Mouse (Mus musculus) inflammation-experienced regulatory T-cells (primary cell): ENCODE measurements around the gene Cox6b1. TPM values are rescaled to one million over a fixed set of nuclear protein-coding genes. Genes with fewer than 3 reads are reported as not detected.

ENCODE experiments used
- polyA plus RNA-seq, 2 experiments: library from polyadenylated mRNA; unstranded; fragments of 100-300 nt; shearing (Covaris generic); gene quantifications; one replicate each; pipeline ENCODE4 v1.2.1; 2017

Cox6b1 gene
- polyA plus RNA-seq = 100 to 1,000 TPM; 588 to 621 TPM

DNA sequence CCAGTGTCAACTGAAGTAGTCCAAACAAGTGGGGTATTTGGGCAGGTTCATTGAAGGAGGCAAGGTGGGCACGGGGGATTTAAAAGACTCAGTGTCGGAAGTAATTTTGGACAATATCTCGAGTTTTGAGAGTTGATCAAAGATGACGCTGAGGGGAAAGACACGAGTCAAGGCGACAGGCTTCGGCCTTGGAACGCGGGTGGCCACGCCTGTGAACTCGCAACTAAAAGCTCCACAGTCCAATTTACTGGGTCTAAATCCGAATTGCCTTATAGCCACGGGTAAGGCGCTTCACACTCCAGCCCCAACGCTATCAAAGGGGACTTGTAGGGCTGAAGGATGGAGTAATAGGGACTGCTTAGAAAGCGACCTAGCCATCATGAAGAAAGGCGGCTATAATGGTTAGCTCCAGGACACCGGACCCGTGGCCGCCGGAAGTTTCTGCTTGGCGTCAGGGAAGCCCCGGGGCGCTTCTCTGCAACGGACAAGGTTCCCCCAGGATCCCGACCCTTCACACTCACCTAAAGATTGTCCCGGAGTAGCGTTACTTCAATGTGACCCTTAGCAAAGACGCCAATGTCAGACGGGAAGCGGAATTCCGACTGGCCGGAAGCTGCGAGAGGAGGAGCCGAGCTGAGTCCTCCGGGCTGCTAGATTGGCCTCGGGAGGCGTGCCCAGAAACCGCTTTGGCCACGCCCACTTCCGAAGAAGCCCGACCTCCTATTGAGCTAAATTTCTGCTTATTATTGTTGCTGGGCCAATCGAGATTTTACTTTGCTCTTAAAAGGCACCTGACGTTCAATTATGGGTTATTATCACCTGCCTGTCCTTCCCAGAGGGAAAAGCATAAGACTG is at the start of gene Cox6b1:
Cox6b1 (minus strand) TSS at position 622 of the 855 bp plus-strand sequence.

DNA sequence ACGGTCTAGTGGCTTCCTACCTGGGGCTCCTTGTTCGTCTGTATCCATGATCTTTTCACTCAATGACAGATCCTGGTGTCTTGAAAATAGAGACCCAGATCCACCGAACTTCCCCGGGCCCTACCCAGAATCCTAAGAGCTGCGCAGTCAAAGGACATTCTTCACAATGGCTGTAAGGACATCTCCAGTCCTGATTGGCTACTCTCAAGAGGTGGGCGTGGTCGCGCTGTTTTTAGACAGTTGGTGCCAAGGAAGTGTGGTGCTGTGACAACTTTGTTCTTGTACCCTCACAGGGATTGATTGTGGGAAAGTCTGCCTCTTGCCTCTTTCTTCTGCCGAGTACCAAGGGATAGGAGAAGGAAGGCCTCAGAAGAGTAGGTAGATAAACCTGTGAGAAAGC is 45.5 kb upstream of the Cox6b1 start, which contains the start of gene Pmis2:
Pmis2 (minus strand) TSS at position 126 of the 400 bp plus-strand sequence.

DNA sequence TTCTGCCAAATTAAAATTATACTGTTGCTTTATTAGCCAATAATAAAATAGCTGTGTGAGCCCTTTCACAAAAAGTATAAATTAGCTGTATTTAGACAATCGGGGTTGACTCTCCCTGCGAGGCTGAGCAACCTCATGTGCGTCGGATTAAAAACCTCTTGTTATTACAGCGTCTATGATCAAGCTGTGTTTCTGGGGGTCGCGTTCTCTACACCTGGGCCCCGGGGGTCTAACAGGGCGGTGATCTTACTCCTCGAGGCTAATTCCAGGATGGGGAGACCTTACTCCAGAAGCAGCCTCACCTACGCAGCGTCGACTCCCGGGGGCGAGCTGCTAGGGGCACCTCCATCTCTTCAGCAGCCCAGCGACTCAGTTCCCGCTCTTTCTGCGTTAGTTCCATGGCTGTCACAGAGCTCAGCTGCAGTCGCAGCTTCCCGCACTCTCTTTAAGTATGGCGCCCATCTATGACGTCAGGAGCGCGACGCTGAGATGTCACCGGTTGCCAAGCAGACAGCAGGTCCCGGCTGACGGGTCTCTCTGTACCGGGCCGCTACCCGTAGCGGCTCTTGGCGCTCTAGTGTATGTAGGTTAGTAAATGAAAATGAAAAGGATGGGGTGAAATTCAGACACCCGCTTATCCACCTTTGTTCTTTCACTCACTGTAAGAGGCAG is 38.7 kb upstream of the Cox6b1 start, which contains the start of gene Haus5:
Haus5 (minus strand) TSS at position 466 of the 672 bp plus-strand sequence.

DNA sequence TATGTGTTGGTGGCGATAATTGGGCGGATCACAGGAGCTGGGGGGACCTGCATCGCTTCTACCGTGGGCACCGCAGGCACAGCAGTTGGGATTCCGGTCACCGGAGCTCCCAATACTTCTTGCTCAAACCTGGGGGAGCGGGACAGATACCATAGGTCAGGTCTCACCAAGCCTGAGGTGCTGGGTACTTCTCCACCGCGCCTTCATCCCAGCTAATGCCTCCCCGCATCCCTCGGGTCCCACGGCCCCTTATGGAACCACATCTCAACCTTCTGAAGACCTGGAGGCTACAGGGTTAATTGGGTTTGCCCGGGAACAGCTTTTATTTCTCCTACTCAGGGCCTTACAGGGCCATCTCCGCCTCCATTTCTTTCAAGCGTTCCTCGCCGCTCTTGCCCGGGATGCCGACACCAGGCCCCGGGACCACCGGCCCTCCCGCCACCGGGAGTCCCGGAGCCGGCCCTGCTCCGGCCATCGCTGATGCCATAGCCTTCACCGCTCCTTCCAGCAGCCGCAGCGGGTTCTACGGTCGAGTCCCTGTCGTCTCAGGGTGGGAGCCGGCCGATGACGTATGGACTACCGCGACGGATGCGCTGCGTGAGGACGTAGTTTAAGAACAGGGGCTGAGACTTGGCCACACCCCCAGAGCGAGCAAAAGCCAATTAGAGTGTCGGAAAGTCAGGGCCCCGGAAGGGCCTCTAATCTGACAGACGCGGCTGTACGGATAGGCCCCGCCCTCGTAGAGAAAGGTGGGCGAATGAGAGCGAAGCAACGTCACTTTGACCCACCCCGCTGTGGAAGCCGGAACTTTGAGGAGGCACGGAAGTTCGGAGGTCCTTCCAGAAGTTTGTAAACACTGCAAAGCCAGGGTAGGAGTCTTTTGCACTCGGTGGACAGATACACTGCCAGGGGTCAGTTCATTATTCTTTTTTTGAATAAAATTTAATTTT is 23.9 kb upstream of the Cox6b1 start, which contains the start of gene Rbm42:
Rbm42 (minus strand) TSS at position 727 of the 950 bp plus-strand sequence.

DNA sequence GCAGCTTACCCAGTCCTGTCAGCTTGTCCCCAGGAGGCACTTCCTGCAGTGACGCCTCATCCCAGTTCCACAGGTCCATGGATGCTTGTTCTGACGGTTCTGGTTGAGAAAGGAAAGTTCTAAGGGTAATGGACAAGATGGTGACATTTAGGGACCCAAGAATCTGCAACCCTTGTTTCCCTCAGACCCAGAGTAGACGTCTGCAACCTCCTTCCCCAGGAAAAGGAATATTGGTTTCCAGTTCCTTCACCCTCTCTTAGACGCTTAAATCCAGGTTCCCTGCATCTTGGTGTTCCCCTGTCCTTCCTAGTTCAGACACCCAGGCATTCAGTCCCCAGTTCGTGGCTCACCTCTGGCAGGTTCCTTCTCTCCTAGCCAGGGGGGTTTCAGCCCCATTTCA is 9.8 kb upstream of the Cox6b1 start, which contains the start of gene Etv2:
Etv2 (minus strand) TSS at position 101 of the 400 bp plus-strand sequence.

DNA sequence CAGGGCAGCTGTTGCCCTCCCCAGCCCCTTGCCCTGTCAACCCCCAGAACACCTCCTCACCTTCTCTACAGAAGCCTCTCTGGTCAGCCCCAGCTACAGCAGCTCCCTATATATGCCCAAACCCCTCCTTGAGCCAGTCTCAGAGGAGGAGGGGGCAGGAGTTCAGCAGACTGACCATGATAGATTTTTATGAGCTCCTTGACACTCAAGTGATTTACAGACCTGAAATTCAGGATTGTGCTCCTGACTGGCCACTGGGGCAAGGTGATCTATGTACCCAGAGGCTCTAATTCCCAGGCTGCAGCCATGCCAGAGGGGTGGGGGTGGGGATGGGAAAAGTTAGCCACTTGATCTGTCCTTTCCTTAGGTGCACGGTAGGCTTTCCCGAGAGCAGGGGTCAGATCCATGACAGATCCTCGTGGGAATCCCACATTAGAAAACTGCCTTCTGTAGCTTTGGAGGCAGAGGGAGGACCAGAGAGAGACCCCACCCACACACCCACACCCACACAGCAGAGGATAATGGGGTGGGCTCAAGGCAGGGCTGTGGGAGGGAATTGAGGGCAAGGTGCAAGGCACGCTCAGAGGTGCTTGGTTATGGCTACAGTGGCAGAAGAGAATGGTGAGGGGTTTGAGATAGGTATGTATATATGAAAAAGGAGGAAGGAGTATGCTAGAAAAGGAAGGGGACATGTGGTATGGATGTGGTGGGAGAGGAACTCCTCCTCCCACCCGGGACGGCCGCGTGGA is 13.1 kb downstream of the Cox6b1 start, which contains the start of gene Upk1a:
Upk1a (minus strand) TSS at position 194 of the 749 bp plus-strand sequence.

DNA sequence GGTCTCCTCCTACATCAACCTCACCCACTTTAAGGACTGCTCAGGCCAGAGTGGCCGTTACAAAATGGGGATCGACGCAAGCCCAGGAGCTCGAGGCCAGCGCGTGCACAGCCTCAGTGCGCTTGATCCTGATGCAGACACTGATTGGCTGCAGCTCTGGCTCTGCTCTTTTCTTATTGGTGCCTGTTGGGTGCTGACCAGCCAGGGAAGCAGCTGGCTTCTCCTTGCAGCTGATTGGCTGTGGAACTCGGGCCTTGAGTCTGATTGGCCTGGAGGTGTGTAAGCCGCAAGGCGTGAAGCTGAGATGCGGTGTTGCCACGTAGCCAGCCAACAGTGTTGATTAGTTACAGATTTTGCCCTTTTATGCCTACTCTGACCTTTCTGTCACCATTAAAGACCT is 27.2 kb downstream of the Cox6b1 start, which contains the start of gene Zbtb32:
Zbtb32 (minus strand) TSS at position 124 of the 400 bp plus-strand sequence.

DNA sequence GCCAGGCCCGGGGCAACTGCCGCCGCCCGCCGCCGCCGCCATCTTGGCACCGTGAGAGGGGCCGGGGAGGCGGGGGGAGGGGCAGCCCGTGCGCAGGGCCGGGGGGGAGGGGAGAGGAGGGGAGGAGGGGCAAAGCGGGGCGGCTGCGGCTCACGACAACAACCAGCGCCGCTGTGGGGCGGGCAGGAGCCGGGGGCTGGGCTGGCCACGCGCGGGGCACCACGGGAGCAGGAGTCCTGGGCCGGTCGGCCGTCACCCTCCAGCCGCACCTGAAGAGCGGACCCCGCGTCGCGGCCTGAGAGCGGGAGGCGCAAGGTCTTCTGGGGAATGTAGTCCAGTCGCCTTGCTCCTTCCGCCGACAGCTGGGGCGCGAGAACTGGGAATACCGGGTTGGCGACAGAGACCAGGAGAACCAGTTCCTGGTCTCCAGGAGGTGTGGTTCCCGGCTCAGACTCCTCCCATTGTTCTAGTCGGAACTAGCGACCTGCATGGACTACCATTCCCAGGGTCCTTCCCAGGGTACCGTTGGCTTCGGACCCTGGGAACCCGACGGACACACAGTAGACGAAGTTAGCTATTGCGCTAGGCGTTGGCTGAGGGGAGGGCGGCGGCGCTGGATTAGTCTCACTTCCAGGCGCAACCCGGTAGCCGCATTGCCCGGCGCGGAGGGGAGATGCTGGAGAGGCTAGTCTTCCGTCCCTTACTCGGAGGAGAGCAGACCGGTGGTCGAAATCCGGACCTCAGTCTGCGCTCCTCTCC is 37.1 kb downstream of the Cox6b1 start, which contains the start of gene Kmt2b:
Kmt2b (minus strand) TSS at position 51 of the 759 bp plus-strand sequence.

Other genes with a start within 250 kb of the Cox6b1 start
- gene Tyrobp, start 212.4 kb downstream of the Cox6b1 start, polyA plus RNA-seq = 10 to 100 TPM in 1 of 2 experiments, 1 to 10 TPM in 1; 2.4 to 16.6 TPM
- 100 to 1,000 TPM; 388 to 519 TPM for gene Hcst, start 206.3 kb downstream of the Cox6b1 start, polyA plus RNA-seq
- gene Nfkbid, start 204.4 kb downstream of the Cox6b1 start, polyA plus RNA-seq = 100 to 1,000 TPM in 1 of 2 experiments, 10 to 100 TPM in 1; 93.7 to 126 TPM
- 10 to 100 TPM; 25.4 to 35.3 TPM for gene Aplp1, start 180.6 kb downstream of the Cox6b1 start, polyA plus RNA-seq
- gene Kirrel2, start 168.5 kb downstream of the Cox6b1 start, polyA plus RNA-seq = not detected
- gene Nphs1, start 167.8 kb downstream of the Cox6b1 start, polyA plus RNA-seq = not detected
- gene Prodh2, start 132.5 kb downstream of the Cox6b1 start, polyA plus RNA-seq = under 1 TPM in 1 of 2 experiments, not detected in 1; 0.95 TPM
- gene Arhgap33, start 91.1 kb downstream of the Cox6b1 start, polyA plus RNA-seq = 1 to 10 TPM in 1 of 2 experiments, under 1 TPM in 1; 0.82 to 1.1 TPM
- 1 to 10 TPM; 3.4 to 7.8 TPM for gene Hspb6, start 74.0 kb downstream of the Cox6b1 start, polyA plus RNA-seq
- 1 to 10 TPM; 6.0 to 9.2 TPM for gene Proser3, start 73.9 kb downstream of the Cox6b1 start, polyA plus RNA-seq
- gene Lin37, start 66.3 kb downstream of the Cox6b1 start, polyA plus RNA-seq = 10 to 100 TPM; 80.6 to 85.0 TPM
- 10 to 100 TPM; 39.3 to 39.7 TPM for gene U2af1l4, start 62.9 kb downstream of the Cox6b1 start, polyA plus RNA-seq
- 10 to 100 TPM; 76.1 to 100.0 TPM for gene Gm49396, start 62.8 kb downstream of the Cox6b1 start, polyA plus RNA-seq
- gene Psenen, start 62.5 kb downstream of the Cox6b1 start, polyA plus RNA-seq = 100 to 1,000 TPM; 211 to 228 TPM
- gene Igflr1, start 60.7 kb downstream of the Cox6b1 start, polyA plus RNA-seq = 100 to 1,000 TPM in 1 of 2 experiments, 10 to 100 TPM in 1; 76.2 to 250 TPM
- gene Kmt2b, start 37.4 kb downstream of the Cox6b1 start, polyA plus RNA-seq = 10 to 100 TPM; 10.6 to 16.5 TPM
- gene Zbtb32, start 27.2 kb downstream of the Cox6b1 start, polyA plus RNA-seq = 10 to 100 TPM in 1 of 2 experiments, 1 to 10 TPM in 1; 5.3 to 20.8 TPM
- 1 to 10 TPM in 1 of 2 experiments, not detected in 1; 1.6 TPM for gene Upk1a, start 13.3 kb downstream of the Cox6b1 start, polyA plus RNA-seq
- not detected for gene Etv2, start 9.7 kb upstream of the Cox6b1 start, polyA plus RNA-seq
- 100 to 1,000 TPM; 177 to 208 TPM for gene Rbm42, start 24.2 kb upstream of the Cox6b1 start, polyA plus RNA-seq
- 10 to 100 TPM; 34.8 to 50.8 TPM for gene Haus5, start 38.8 kb upstream of the Cox6b1 start, polyA plus RNA-seq
- gene Pmis2, start 45.5 kb upstream of the Cox6b1 start, polyA plus RNA-seq = 1 to 10 TPM in 1 of 2 experiments, not detected in 1; 3.0 TPM
- gene 2200002J24Rik, start 72.8 kb upstream of the Cox6b1 start, polyA plus RNA-seq = not detected
- gene Atp4a, start 86.1 kb upstream of the Cox6b1 start, polyA plus RNA-seq = 1 to 10 TPM in 1 of 2 experiments, not detected in 1; 2.4 TPM
- gene Tmem147, start 103.4 kb upstream of the Cox6b1 start, polyA plus RNA-seq = 100 to 1,000 TPM; 107 to 111 TPM
- gene Gapdhs, start 117.5 kb upstream of the Cox6b1 start, polyA plus RNA-seq = 1 to 10 TPM in 1 of 2 experiments, under 1 TPM in 1; 0.40 to 1.6 TPM
- 1 to 10 TPM in 1 of 2 experiments, not detected in 1; 2.9 TPM for gene Sbsn, start 125.3 kb upstream of the Cox6b1 start, polyA plus RNA-seq
- gene Dmkn, start 137.6 kb upstream of the Cox6b1 start, polyA plus RNA-seq = under 1 TPM in 1 of 2 experiments, not detected in 1; 0.37 TPM
- gene Krtdap, start 161.7 kb upstream of the Cox6b1 start, polyA plus RNA-seq = not detected
- 1 to 10 TPM in 1 of 2 experiments, not detected in 1; 1.0 TPM for gene Ffar2, start 197.6 kb upstream of the Cox6b1 start, polyA plus RNA-seq
- not detected for gene Ffar3, start 230.0 kb upstream of the Cox6b1 start, polyA plus RNA-seq
- 1 to 10 TPM in 1 of 2 experiments, under 1 TPM in 1; 0.14 to 1.0 TPM for gene Ffar1, start 235.4 kb upstream of the Cox6b1 start, polyA plus RNA-seq